Mouse (Mus musculus): ENCODE measurements around the gene Chid1.

- TF ChIP-seq CTCF (IDR thresholded peaks at IDR 0.05; ENCODE audit: low read depth) (no peak), EP300 (IDR thresholded peaks at IDR 0.05; ENCODE audit: low read depth) (no peak)
Measured at GRCm38 (mm10) chr7:141584048-141584841, 44.6 kb upstream of the Chid1 start.
